Mouse (Mus musculus): ENCODE measurements at regions not wholly inside any gene's neighbourhood (a gene's known extent, or its start where the extent isn't known, plus 50 kb on each side); places are given as distances from the start of the nearest gene placed in this dataset.
A peak's percentile ranks its signal among the peaks of the same experiment; 100 is the strongest.

- no peak for DNase-seq
Measured at GRCm38 (mm10) chr12:39952854-39953253, 85.0 kb downstream of the Arl4a start.

GRCm38 (mm10) chr12:39951911-39952310, 85.9 kb downstream of the Arl4a start:
- DNase-seq: no peak

GRCm38 (mm10) chr12:39950270-39950801, 87.5 kb downstream of the Arl4a start:
- DNase-seq: no peak

- DNase-seq: no peak
Measured at GRCm38 (mm10) chr12:39942910-39943309, 94.9 kb downstream of the Arl4a start.

GRCm38 (mm10) chr12:39941162-39941561, 96.7 kb downstream of the Arl4a start:
- no peak for DNase-seq

GRCm38 (mm10) chr12:39939017-39939416, 98.8 kb downstream of the Arl4a start:
- DNase-seq: no peak

- DNase-seq: no peak
Measured at GRCm38 (mm10) chr12:39938211-39938610, 99.6 kb downstream of the Arl4a start.

GRCm38 (mm10) chr12:39936331-39936730, 101.5 kb downstream of the Arl4a start:
- DNase-seq: no peak

- DNase-seq: no peak
Measured at GRCm38 (mm10) chr12:39935775-39936174, 102.0 kb downstream of the Arl4a start.

GRCm38 (mm10) chr12:39934877-39935276, 102.9 kb downstream of the Arl4a start:
- DNase-seq: no peak

GRCm38 (mm10) chr12:39931251-39931650, 106.6 kb downstream of the Arl4a start:
- no peak for DNase-seq

GRCm38 (mm10) chr12:39927902-39928301, 109.9 kb downstream of the Arl4a start:
- DNase-seq: no peak

- DNase-seq: no peak
Measured at GRCm38 (mm10) chr12:39927014-39927413, 110.8 kb downstream of the Arl4a start.

GRCm38 (mm10) chr12:39921481-39921880, 116.3 kb downstream of the Arl4a start:
- DNase-seq: no peak

GRCm38 (mm10) chr12:39920466-39920913, 117.3 kb downstream of the Arl4a start:
- peak; percentile 34 to 54 for DNase-seq

- DNase-seq: no peak
Measured at GRCm38 (mm10) chr12:39919909-39920308, 117.9 kb downstream of the Arl4a start.

- no peak for DNase-seq
Measured at GRCm38 (mm10) chr12:39888493-39888892, 149.3 kb downstream of the Arl4a start.

- no peak for DNase-seq
Measured at GRCm38 (mm10) chr12:39885366-39885765, 152.5 kb downstream of the Arl4a start.

GRCm38 (mm10) chr12:39880309-39880708, 157.5 kb downstream of the Arl4a start:
- no peak for DNase-seq

- no peak for DNase-seq
Measured at GRCm38 (mm10) chr12:39873917-39874316, 163.9 kb downstream of the Arl4a start.

GRCm38 (mm10) chr12:39861797-39862196, 176.0 kb downstream of the Arl4a start:
- DNase-seq: no peak

- no peak for DNase-seq
Measured at GRCm38 (mm10) chr12:39851610-39852009, 186.2 kb downstream of the Arl4a start.

- no peak for DNase-seq
Measured at GRCm38 (mm10) chr12:39849346-39850058, 188.3 kb downstream of the Arl4a start.

GRCm38 (mm10) chr12:39840615-39841014, 197.2 kb downstream of the Arl4a start:
- DNase-seq: no peak

GRCm38 (mm10) chr12:39840179-39840578, 197.6 kb downstream of the Arl4a start:
- DNase-seq: no peak

Measured in lung, postnatal 4 days (tissue).